Mouse (Mus musculus) heart, postnatal 14 days (tissue): Measurements from ENCODE around the gene Fbxl5. TPM values are rescaled to one million over a fixed set of nuclear protein-coding genes. Genes with fewer than 3 reads are reported as not detected.

Source experiments
- DNase-seq, 2 experiments: peaks; one replicate each; pipeline ENCODE4 v3.0.0; 2021 to 2022
- intact Hi-C: fragments of 180-260 bp; cut with DNase I; formaldehyde crosslinking; loops from one replicate; pipeline ENCODE4 v1.15.1; 2025
- total RNA-seq, 2 experiments: library from RNA; stranded (reverse); gene quantifications; 2 replicates each; pipeline ENCODE4 v1.2.3; 2021

Fbxl5 gene
- total RNA-seq, 2 experiments from 2014 or later: 31.3 to 34.2 TPM

DNA sequence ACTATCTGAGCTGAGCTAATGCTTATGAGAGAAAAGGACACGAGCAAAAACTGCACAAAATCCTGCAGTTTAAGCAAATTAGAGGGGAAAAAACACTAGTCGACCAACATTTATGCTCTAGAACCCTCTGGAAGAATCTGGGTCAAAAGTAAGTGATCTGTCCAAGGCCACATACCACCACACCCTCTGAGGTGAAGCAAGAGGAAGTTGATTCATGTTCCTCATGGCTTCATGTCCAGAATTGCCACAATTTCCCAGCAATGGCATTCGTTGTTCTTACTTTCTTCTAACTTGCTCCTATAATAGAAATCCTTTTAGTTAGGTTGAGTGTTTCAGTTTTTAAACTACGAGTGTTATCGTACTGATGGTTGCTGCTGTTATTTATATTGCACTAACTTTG, 21.9 kb downstream of the Fbxl5 start:
- intact Hi-C loops: no loop called here
- DNase-seq: no peak

GRCm38 (mm10) chr5:43792354-43792753, 29.1 kb downstream of the Fbxl5 start:
- no peak for DNase-seq
- intact Hi-C loops: no loop called here

- intact Hi-C loops: loop anchor here (10.0 kb wide), 1 partner anchor 553 kb away; the partner anchor contains the start of gene Cpeb2
- DNase-seq: no peak
These were observed 33.3 kb downstream of the Fbxl5 start for GRCm38 (mm10) chr5:43787976-43788752.

DNA sequence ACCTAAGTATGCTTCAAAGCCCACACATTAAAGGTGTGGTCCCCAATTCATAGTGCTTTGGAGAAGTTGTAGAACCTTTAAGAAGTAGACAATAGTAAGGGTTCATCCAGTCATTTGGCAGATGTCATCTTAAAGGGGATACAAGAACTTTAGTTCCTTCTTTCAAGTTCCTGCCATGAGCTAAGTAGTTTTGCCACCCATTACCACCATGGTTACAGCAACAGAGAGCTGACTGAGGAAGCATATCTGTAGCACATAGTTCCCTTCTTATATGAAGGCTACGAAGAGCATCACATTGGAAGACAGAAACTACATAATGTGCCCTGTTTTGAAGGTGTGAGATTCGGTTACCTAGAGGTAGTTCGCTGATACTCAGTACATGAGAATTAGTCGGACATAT, 34.8 kb downstream of the Fbxl5 start:
- DNase-seq: no peak

GRCm38 (mm10) chr5:43783996-43784395, 37.4 kb downstream of the Fbxl5 start:
- DNase-seq: no peak
- intact Hi-C loops: loop anchor here (10.0 kb wide), 1 partner anchor 549 kb away; the partner anchor contains the start of gene Cpeb2

More for the DNA sequence above, 34.8 kb downstream of the Fbxl5 start:
- intact Hi-C loops: loop anchor here (10.0 kb wide), 1 partner anchor 552 kb away; the partner anchor contains the start of gene Cpeb2

DNA sequence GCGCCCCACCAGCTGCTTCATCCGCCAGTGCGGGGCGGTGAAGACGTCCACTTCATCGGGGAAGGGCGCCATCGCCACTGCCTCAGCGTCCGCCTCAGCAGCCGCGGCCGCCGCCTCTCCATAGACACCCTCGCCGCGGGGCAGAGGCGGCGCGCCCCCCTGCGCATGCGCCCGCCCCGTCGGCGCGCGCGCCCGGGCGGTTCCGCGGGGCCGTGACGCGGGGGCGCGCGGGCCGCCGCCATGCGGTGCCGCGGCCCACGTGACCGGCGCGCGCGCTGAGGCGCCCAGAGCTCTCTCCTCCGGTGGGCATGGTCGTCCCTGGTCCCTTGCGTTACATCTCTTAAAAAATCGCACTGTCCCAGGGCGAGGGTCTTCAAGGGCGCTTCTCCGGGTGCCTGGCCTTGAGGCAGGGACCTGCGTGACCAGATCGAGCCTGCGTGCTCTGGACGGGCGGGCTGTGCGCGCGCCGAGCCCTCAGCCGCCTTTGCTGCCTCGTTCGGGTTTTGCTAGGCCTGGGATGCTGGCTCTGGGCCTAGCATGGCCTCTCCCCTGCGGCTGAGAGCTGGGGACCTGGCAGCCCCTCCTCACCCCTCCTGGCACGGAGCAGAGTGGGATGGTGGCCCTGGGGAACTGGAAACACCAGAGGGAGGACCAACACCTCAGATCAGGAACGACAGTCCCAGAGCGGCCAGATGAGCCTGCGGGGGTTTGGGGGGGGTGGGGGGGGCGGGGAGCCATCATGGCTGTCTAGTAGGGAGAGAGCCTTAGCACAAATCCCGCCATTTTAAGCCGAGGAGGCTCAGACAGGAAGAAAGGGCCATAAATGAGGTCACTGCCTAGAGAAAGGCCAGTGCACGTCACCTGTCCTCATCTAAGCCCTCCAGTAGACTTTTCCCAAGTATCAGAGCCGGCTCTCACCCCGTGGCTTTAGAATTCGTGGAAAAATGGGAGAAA, 39.2 kb downstream of the Fbxl5 start:
- intact Hi-C loops: loop anchor here (10.0 kb wide), 1 partner anchor 547 kb away; the partner anchor contains the start of gene Cpeb2
- DNase-seq: peak; percentile 85 to 93

GRCm38 (mm10) chr5:43781423-43781976, 39.9 kb downstream of the Fbxl5 start:
- DNase-seq: peak in 1 of 2 experiments; percentile 55
- intact Hi-C loops: loop anchor here (10.0 kb wide), 1 partner anchor 547 kb away; the partner anchor contains the start of gene Cpeb2

DNA sequence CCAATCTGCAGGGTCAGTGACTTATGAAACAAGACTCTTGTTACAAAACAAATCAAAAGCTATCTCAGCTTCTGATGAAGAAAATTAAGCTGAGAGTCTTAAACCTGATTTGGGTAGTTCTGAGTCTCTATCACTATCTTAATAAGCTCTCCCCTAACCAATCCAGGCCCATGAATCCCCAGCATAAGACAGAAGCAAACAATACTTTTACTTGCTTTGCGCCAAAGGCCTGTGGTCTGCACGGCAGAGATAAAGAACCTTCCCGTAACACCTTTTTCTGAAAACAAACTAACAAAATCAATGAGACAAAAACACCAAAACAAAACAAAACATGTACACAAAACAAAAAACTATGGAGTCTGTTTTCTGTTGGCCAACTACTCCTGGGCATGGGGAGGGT, 42.9 kb downstream of the Fbxl5 start:
- intact Hi-C loops: no loop called here
- DNase-seq: no peak

GRCm38 (mm10) chr5:43776993-43777392, 44.4 kb downstream of the Fbxl5 start:
- DNase-seq: no peak
- intact Hi-C loops: no loop called here

DNA sequence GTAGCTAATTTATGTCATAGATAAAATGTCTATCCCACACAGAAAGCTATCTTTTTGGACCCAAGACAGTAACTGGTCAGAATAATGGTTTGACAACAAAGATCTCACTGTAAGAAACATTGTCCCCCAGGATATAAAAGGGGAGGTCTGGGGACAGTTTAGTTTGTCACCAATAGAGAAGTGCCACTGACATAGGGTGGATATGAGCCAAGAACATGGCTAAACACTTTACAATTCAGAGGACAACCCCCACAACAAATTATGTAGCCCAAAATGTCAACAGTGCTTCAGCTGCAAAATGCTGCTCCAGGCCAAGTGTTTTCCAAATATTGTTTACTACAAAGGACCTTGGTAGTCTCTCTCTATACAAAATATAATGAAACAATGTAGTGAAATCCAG, 45.0 kb downstream of the Fbxl5 start:
- DNase-seq: peak in 1 of 2 experiments; percentile 10
- intact Hi-C loops: no loop called here

DNA sequence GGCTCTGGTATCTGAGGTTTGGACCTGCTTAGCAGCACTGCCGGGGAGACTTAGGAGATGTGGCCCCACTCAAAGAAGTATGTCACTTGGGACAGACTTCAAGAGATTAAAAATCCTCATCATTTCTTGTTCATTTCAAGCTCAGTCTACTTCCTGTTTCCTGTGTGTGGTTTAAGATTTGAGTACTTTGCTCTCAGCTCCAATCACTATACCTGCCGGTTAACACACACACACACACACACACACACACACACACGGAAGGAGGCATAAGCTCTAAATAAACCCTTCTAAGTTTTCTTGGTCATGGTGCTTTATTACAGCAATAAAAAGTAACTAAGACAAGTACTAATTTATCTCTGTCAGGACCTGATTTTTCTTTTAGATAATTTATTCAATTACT, 49.9 kb downstream of the Fbxl5 start:
- intact Hi-C loops: no loop called here

GRCm38 (mm10) chr5:43770618-43771354, 50.7 kb downstream of the Fbxl5 start:
- no peak for DNase-seq
- intact Hi-C loops: no loop called here

More for the DNA sequence above, 49.9 kb downstream of the Fbxl5 start:
- DNase-seq: no peak

DNA sequence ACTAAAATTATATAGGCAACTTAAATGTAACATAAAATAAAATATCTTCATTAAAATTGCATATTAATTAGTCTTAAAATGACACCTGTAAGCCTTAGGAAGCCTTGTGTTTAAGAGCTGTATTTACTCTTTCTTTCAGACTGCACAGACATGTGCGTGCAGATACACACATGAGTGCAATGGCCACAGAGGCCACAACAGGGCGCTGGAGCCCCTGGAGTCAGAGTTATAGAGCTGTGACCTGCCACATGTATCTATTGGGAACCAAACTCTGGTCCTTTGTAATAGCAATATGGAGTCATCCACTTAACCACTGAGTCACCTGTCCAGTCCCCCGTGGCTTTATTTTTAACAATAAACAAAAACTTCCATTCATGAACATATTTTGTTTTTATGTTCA, 72.3 kb downstream of the Fbxl5 start:
- intact Hi-C loops: no loop called here
- DNase-seq: no peak

DNA sequence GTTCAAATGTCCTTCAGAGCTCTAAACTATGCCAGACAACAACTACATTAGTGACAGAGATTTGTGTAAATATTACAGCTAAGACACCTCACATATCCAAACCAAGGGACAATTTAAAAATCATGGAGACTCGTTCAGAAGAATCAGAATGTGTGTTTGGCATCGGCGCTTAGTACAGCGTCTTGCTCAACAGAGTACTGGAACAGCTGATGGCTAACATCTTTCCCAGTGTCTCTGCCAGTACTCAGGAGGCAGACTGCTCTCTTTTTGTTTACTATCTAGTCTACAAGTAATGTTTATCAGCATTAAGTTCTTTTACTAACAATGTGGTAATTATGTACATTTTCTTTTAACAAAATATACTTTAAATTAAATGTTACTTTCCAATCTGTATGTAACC, 73.4 kb downstream of the Fbxl5 start:
- no peak for DNase-seq
- intact Hi-C loops: no loop called here

DNA sequence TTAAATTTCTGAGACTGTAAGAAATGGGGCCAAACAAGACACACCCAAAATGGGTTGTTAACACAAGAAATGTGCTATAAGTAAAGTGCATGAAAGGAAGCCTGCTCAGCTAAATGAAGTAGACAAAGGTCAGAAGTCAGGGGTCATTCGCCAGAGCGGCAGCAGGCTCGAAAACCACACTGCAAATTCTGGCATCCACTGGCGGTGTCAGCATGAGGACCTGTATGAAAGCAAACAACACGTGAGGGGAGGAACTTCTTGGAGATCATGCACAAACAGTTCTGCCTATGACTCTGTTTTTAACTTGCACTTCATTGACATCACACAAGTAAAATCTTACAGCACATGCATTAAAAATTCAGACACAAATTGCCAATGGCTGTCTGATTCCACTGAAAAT, 76.3 kb downstream of the Fbxl5 start:
- no peak for DNase-seq
- intact Hi-C loops: no loop called here

- no peak for DNase-seq
- intact Hi-C loops: no loop called here
These were observed 77.3 kb downstream of the Fbxl5 start for GRCm38 (mm10) chr5:43744187-43744586.

GRCm38 (mm10) chr5:43732381-43732780, 89.1 kb downstream of the Fbxl5 start:
- no peak for DNase-seq
- intact Hi-C loops: no loop called here

GRCm38 (mm10) chr5:43728375-43729165, 92.9 kb downstream of the Fbxl5 start:
- intact Hi-C loops: no loop called here
- no peak for DNase-seq

DNA sequence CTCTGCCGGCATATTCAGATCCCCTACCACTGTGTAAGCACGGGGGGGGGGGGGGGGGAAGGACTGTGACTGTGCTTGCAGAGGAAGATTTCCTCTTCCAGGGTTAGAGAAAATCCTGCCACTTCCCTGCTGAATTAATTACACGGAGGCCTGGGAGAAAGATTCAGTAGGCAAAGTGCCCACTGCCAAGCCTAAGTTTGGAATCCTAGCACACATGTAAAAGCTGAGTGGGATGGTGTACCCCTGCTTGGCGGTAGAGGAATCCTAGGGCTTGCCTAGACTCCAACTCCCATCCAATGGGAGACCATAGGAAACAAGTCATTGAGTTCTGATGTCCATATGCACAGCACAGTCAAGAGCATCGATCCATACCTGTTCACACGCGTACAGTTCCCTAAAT, 97.6 kb downstream of the Fbxl5 start:
- intact Hi-C loops: no loop called here

More for the DNA sequence above, 97.6 kb downstream of the Fbxl5 start:
- DNase-seq: no peak
